Mouse (Mus musculus) cerebellum, postnatal 25 days (tissue): ENCODE data around the gene Gpx3.

Source experiments
- DNase-seq, 2 experiments: peaks; one replicate each; pipeline ENCODE4 v3.0.0; 2021; ENCODE audit warnings: mixed read lengths in 2 of 2

Gpx3 gene

DNA sequence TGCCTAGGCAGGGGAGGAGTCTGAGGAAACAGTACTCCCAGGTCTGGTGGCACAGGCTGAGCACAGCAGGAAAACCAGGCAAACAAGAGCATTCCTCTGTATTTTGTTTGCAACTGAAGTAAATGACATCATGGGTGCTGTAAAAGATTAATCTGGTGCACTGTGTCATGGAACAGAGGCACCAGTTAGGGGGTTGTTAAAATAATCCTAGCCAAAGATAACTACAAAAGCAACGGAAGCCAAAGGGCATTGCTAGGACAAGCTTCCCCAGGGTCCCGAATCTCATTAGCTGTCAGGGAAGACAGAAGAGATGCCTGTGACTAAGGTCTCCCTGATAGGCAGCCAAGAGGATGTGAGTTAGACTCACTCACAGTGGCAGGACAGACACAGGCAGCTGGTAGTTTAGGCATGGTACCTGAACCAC, 21.2 kb upstream of the Gpx3 start:
- no peak for DNase-seq

DNA sequence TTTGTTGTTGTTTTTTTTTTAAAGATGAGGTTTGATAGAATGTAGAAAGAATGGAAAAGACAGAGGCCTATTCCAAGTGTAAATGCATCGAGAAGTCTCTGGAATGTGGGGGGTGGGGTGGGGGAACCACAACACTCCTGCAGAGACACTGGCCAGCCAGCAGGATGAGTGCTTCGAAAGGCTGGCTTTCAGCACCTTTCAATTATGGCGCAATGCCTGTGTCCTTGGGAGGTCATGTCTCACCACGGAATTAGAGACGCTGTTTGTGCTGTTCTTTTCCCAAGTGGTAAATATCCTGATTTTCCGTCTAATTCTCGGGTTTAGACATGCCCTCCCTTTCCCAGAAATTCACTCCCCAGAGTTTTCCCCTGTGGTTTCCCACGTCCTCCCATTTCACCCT, 19.6 kb upstream of the Gpx3 start:
- DNase-seq: no peak

DNA sequence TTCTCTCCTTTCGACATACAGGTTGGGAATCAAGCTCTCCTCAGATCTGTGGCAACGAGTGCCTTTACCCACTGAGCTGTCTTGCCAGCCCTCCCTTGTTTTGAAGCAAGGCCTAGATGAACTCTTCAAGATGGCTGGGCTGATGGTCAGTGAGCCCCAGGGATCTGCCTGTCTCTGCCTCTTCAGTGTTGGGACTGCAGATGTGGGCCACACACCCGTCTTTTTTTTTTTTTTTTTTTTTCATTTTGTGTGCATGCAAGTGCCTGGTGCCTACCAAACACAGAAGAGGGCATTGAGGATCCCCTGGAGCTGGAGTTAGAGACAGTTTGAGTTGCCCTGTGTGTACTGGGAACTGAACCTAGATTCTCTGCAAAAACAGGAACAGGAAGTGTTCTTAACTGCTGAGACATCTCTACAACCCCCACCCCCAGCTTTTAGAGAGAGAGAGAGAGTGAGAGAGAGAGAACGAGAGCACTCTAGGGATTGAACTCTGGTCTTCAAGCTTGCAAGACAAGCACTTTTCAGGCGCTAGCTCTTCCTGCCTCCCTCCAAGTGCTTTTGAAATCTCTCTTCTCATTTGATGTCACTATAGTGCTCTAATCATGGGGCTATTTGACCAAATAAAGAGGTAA, 17.9 kb upstream of the Gpx3 start:
- no peak for DNase-seq

DNA sequence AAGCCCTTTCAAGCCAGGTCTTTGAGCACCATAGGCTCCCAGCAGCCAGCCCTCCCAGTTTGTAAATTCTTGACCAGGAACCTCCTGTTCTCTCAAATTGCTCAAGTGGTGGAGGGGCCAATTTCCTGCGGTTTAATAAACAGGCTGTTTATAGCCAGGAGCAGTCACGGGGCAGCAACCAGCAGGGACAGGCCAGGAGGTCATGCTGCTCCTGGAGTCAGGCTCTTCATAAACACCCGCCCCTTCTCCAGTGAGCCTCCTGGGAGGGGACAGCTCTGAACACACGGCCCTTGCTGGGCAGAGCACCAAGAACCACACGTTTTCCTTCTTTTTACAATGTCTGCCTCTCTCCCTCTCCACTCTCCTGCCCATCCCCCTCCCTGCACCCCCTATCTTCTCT, 17.3 kb upstream of the Gpx3 start:
- no peak for DNase-seq

GRCm38 (mm10) chr11:54885406-54885805, 16.8 kb upstream of the Gpx3 start:
- DNase-seq: no peak

GRCm38 (mm10) chr11:54887927-54888326, 14.3 kb upstream of the Gpx3 start:
- no peak for DNase-seq

DNA sequence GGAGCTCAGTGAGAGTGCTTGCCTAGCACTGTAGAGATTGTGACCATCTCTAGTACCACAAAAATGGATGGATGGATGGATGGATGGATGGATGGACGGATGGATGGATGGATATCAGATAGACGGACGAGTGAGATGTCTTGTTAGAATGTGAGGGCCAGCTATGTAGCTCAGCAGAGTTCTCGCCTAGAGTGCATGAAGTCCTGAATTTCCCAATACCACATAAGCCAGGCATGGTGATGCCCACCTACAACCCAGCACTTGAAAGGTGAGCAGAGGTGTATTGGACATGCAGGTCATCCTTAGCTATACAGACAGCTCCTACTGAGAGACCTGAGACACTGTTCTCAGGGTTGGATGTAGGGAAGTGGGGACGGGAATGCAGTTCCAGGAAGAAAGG, 10.9 kb upstream of the Gpx3 start:
- no peak for DNase-seq

- no peak for DNase-seq
Observed at GRCm38 (mm10) chr11:54892091-54892490, 10.2 kb upstream of the Gpx3 start.

GRCm38 (mm10) chr11:54894589-54894988, 7.7 kb upstream of the Gpx3 start:
- no peak for DNase-seq

DNA sequence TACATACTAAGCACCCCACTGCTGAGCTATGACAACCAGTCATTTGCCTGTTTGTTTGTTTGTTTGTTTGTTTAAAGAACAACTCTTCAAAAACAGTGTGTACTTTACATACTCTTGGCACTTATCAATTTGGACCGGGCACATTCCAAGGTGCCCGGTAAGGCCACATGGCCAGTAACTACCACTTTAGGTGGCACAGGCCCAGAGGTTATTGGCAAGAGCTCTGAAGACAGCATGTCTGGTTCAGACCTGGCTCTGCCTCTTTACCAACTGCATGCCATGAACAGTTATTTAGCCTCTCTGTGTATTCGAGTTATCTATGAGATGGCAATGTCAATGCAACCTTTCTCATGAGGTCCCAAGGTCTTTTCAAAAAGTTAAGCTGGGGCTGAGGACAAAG, 5.6 kb upstream of the Gpx3 start:
- DNase-seq: peak in 1 of 2 experiments; percentile 60

GRCm38 (mm10) chr11:54897470-54897869, 4.8 kb upstream of the Gpx3 start:
- DNase-seq: no peak

GRCm38 (mm10) chr11:54899657-54900056, 2.6 kb upstream of the Gpx3 start:
- DNase-seq: no peak

DNA sequence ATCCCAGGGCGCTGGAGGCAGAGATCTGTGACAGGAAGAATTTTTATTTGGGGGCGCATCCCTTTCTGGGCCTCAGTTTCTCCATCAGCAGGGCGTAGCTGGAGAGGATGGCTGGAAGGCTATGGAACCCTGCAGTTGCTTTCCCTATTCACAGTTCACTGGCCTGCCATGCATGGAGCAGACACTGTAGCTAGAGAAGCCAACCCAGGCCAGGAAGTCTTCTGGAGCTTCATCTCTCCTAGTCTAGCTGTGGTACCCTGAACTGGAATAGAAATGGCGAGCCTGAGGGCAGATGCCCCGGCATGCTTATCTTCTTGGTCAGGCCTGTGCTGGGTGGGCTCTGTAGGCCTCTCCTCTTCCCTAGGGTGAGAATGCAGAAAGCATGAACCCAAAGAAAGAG, 1.1 kb downstream of the Gpx3 start:
- DNase-seq: no peak

DNA sequence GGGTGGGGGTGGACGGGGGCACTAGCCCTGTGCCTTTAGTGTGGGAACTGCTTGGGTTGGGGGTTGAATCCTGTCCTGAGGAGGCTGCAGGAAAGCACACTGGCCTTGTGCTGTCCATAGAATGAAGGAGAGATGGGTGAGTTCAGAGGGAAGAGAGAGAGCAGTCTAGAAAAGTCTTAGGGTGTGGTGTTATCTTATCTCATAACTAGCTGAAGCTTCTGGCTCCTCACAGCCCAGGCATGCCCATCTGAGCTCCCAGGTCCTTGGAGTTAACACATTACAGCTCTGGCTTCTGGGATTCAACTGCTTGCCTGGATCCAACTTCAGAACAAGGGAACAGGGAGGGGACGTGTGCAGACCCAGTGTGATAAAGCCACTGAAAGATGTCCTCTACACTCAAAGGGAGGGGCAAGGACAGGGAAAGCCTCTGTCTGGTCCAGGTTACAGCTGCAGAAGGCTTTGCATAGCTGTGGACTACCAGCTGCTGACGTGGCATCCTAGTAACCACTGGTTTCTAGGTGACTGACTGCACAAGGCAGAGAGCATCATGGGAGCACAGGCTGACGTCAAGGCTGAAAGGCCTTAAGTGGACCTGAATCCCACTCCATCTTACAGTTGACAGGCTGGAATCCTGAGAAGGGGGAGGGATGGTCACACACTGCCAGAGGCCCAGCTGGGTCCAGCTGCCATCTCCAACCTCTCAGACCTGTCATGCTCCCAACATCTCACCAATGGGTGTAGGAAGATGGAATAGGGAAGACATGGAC, 1.9 kb downstream of the Gpx3 start:
- DNase-seq: no peak

GRCm38 (mm10) chr11:54905086-54905485, 2.8 kb downstream of the Gpx3 start:
- no peak for DNase-seq

DNA sequence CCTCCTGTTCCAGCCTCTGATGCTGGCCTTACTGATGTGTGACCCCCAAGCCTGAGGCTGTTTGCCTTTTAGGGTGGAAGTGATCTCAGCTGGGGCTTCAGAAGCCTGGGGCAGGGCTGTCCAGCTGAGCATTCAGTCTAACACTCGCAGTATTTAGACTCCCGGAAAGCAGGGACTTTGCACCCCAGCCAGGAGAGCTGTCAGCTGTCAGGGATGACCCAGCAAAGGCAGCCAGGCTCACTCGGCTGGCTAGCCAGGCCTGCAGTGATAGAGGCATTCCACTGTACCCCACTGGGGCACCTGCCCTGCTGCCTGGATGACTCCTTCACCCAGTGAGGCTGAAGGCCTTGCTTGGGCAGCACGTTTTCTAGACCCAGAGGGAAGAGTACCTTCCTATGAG, 3.7 kb downstream of the Gpx3 start:
- DNase-seq: no peak

DNA sequence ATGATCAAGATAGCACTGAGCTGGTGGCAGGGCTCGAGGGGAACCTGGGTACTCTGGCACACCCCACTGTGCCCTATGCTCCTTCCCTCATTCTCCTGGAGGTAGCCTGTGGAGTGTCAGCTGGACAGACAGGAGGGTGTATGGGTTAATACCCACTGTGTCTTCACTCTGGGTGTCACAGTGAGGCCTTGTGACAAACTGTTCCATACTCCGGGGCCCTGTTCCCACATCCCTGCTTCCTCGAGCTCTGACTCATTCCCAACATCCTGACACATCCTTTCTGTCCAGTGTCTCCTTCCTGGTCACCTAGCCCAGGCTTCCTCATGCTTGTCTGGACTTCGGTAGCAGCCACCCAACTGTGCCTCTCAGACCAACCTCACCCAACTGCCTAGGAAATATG, 4.2 kb downstream of the Gpx3 start:
- no peak for DNase-seq

GRCm38 (mm10) chr11:54907259-54907658, 5.0 kb downstream of the Gpx3 start:
- DNase-seq: no peak

GRCm38 (mm10) chr11:54909273-54909672, 7.0 kb downstream of the Gpx3 start:
- DNase-seq: no peak

DNA sequence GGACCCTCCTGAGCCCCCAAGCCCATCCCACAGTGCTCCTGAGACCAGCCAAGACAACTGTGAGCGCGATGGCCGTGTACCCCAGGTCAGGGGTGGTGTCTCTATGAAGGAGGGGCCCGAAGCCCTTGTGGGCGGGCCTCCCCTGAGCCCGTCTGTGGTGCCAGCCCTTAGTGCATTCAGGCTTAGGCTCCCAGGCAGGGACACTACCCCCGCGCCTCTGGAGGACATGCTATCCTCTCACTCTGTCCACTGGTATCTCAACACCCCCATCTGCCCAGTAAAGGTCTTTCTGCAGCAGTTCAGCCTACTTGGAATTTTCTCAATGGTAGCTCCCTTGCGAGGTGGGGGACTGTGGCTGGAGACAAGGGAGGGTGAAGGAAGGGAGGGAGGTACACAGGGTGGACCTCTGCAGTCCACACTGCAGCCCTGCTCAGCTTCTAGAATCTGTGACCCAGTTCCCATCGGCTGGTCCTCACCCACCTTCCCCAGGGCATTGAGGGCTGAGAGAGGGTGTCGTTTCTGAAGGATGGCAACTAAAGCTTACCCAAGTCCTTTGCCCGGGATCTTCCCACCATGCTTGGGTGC, 7.9 kb downstream of the Gpx3 start:
- DNase-seq: no peak

DNA sequence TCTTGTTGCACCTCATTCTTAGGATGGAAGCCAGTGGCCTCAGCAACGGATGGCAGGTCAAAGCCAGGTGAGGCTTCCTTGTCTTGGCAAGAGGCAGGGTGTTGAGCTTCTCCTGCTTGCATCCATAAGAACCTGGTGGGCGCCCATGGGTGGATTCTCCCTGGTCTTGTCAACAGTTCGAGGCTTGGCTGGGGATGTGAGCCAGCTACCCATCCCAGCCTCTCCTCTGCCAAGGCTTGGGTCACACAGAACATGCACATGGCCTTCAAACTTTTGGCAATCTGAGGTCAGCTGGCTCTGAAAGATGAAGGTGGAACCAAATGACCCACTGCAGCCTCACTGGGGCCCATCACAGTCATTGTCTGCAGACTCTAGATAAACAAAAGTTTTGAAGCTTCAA, 8.9 kb downstream of the Gpx3 start:
- DNase-seq: no peak

GRCm38 (mm10) chr11:54911671-54912502, 9.6 kb downstream of the Gpx3 start:
- DNase-seq: no peak
